Mouse (Mus musculus) C2C12 (cell line): ENCODE data around the gene Lix1.

Experiments
- CEBPB ChIP-seq: IDR thresholded peaks from one replicate; pipeline ENCODE4 v1.6.1; 2011; ENCODE audit warnings: low read depth, mild to moderate bottlenecking, control low read depth, moderate library complexity
- CTCF ChIP-seq: IDR thresholded peaks from one replicate; pipeline ENCODE4 v1.5.1; 2011; ENCODE audit not compliant: control insufficient read depth, insufficient read depth, insufficient read length
- FOSL1 ChIP-seq: IDR thresholded peaks from one replicate; pipeline ENCODE4 v1.8.0; 2011; ENCODE audit warnings: mild to moderate bottlenecking, low read length; ENCODE audit not compliant: poor library complexity, insufficient read depth, severe bottlenecking
- MAX ChIP-seq: IDR thresholded peaks from one replicate; pipeline ENCODE4 v1.6.1; 2011; ENCODE audit warnings: mild to moderate bottlenecking, control low read depth
- MYOG ChIP-seq: IDR thresholded peaks from one replicate; pipeline ENCODE4 v1.6.1; 2011; ENCODE audit not compliant: control insufficient read depth, insufficient read length; ENCODE audit errors: extremely low read depth

DNA sequence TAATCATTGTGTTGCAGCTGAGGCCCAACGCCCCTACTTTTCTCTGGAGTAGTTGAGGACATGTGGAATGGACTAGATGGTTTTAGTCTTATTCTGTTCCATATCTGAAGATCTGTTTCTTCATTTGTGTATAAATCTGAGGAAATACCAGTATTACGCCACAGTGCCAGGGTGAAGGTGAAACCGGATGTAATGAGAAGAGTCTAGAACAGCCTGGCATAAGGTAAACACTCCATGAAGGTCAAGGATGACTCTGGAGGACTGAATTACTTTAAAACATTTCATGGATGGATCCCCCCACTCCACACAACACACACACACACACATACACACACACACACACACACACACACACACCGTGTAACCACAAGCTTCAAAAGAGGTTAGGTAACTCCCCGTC is 45.3 kb downstream of the Lix1 start:
- TF ChIP-seq CTCF (no peak), CEBPB (no peak), FOSL1 (no peak), MYOG (no peak), MAX (no peak)
